Mouse (Mus musculus) erythroblast, embryonic 14.5 days (primary cell): ENCODE data around the gene Stac2.

ENCODE experiments used
- GATA1 ChIP-seq: IDR thresholded peaks from 2 replicates; pipeline ENCODE4 v1.6.1; 2012; ENCODE audit warnings: low read length, inconsistent platforms, mixed read lengths
- TAL1 ChIP-seq: IDR thresholded peaks from 3 replicates; pipeline ENCODE4 v1.6.1; 2012; ENCODE audit warnings: low read length, inconsistent platforms, mixed read lengths

DNA sequence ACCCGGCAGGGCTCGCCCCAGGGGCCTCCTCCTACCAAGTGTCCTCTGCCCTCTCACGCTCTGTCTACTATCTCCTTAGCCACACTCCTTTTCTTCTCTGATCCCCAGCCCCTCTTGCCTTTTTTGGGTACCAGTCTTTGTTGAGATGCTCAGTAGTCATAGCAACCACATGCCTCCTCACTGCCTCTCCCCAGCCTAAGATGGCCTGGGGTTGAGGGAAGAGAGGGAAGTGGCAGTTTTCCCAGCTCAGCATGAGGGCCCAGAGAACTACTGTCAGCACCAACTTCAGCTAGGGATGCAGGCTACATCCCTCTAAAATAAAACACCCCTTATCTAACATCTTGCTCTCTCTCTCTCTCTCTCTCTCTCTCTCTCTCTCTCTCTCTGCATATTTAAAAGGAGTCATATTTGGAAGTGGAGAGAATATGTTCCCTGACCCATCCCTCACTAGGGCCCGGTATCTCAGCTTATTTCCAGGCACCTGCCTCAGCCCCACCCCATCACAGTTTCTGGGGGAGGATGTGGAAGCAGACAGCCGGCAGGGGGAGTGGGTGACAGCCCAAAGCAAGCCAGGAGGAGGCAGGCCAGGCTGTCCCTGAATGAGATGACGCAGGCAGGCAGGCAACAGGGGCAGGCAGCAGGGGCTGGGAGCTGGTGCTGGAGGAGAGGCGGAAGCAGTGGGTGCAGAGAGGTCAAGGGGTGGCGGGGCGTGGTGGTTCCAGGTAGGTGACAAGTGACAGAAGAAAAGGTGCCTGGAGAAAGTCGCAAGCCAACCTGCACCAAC lies 34.2 kb downstream of the Stac2 start:
- TF ChIP-seq TAL1 = no peak
- TF ChIP-seq GATA1 = no peak
